Mouse (Mus musculus) gastrocnemius, postnatal 36 days (tissue): ENCODE measurements around the gene Calr. TPM values are rescaled to one million over a fixed set of nuclear protein-coding genes. Genes with fewer than 3 reads are reported as not detected.

Experiments used
- DNase-seq, 2 experiments: peaks; one replicate each; pipeline ENCODE4 v3.0.0; 2022
- intact Hi-C: fragments of 180-260 bp; cut with DNase I; formaldehyde crosslinking; loops from one replicate; pipeline ENCODE4 v1.15.1; 2025
- long read RNA-seq, 2 experiments: library from polyadenylated mRNA; stranded (forward); transcript quantifications; one replicate each; pipeline ENCODE4 v2.0.0; 2021
- total RNA-seq, 2 experiments: library from RNA; stranded (reverse); gene quantifications; 2 replicates each; pipeline ENCODE4 v1.2.3; 2021

Gene Calr
- total RNA-seq: 100 to 1,000 TPM; 153 to 159 TPM
- long read RNA-seq, experiment 1, transcript Calr-201 (9 exons, 2,184 nt): major isoform, 19 of 49 reads
- long read RNA-seq, experiment 1, partial matches to known transcripts: 5 of 49 reads
- long read RNA-seq, experiment 1, other reads (novel, unspliced or antisense): 25 of 49 reads
- long read RNA-seq, experiment 2, transcript Calr-201 (9 exons, 2,184 nt): major isoform, 22 of 46 reads
- long read RNA-seq, experiment 2, partial matches to known transcripts: 4 of 46 reads
- long read RNA-seq, experiment 2, other reads (novel, unspliced or antisense): 20 of 46 reads

- peak; percentile 97 to 99 for DNase-seq
- intact Hi-C loops: loop anchor here (5.0 kb wide), 1 partner anchor 55 kb away; the partner anchor contains the start of gene Klf1
These were observed at the start of gene Calr for GRCm38 (mm10) chr8:84846722-84847572. Gene Calr, minus strand, starts transcription at chr8:84846934.

- intact Hi-C loops: no loop called here
- DNase-seq: no peak
These were observed 49.2 kb upstream of the Calr start for GRCm38 (mm10) chr8:84895963-84896362.

GRCm38 (mm10) chr8:84893709-84894134 is 47.0 kb upstream of the Calr start, which contains the start of gene Gcdh:
Gene Gcdh, minus strand, starts transcription at chr8:84893921.
- intact Hi-C loops: no loop called here
- DNase-seq: peak; percentile 80 to 86

GRCm38 (mm10) chr8:84892993-84893708 is 46.4 kb upstream of the Calr start:
- intact Hi-C loops: no loop called here
- DNase-seq: no peak

- no peak for DNase-seq
- intact Hi-C loops: no loop called here
These were observed 42.4 kb upstream of the Calr start for GRCm38 (mm10) chr8:84889141-84889540.

- intact Hi-C loops: no loop called here
- DNase-seq: no peak
These were observed 41.5 kb upstream of the Calr start for GRCm38 (mm10) chr8:84888280-84888679.

- intact Hi-C loops: no loop called here
- no peak for DNase-seq
These were observed 38.0 kb upstream of the Calr start for GRCm38 (mm10) chr8:84884728-84885127.

- intact Hi-C loops: no loop called here
- no peak for DNase-seq
These were observed 32.2 kb upstream of the Calr start for GRCm38 (mm10) chr8:84878915-84879314.

- intact Hi-C loops: no loop called here
These were observed 30.7 kb upstream of the Calr start for GRCm38 (mm10) chr8:84877297-84878035.

GRCm38 (mm10) chr8:84874339-84874738 is 27.6 kb upstream of the Calr start:
- intact Hi-C loops: no loop called here
- DNase-seq: no peak

More at GRCm38 (mm10) chr8:84877297-84878035, 30.7 kb upstream of the Calr start:
- no peak for DNase-seq

- intact Hi-C loops: no loop called here
- no peak for DNase-seq
These were observed 26.3 kb upstream of the Calr start for GRCm38 (mm10) chr8:84873016-84873415.

- intact Hi-C loops: no loop called here
- DNase-seq: peak in 1 of 2 experiments; percentile 23
These were observed 25.7 kb upstream of the Calr start for GRCm38 (mm10) chr8:84872309-84872965.

- peak; percentile 58 to 71 for DNase-seq
- intact Hi-C loops: no loop called here
These were observed 24.9 kb upstream of the Calr start, which contains the start of gene Syce2 for GRCm38 (mm10) chr8:84871376-84872308. Gene Syce2, plus strand, starts transcription at chr8:84872111.

- intact Hi-C loops: no loop called here
- DNase-seq: peak; percentile 88 to 92
These were observed 10.2 kb upstream of the Calr start, which contains the start of gene Farsa for GRCm38 (mm10) chr8:84856864-84857441. Gene Farsa, plus strand, starts transcription at chr8:84856989.

GRCm38 (mm10) chr8:84856434-84856833 is 9.7 kb upstream of the Calr start:
- DNase-seq: no peak
- intact Hi-C loops: no loop called here

GRCm38 (mm10) chr8:84847684-84848435 is 1.1 kb upstream of the Calr start:
- intact Hi-C loops: loop anchor here (5.0 kb wide), 1 partner anchor 54 kb away; the partner anchor contains the start of gene Klf1
- DNase-seq: no peak

- intact Hi-C loops: loop anchor here (5.0 kb wide), 1 partner anchor 56 kb away; the partner anchor contains the start of gene Klf1
- no peak for DNase-seq
These were observed 526 bp downstream of the Calr start for GRCm38 (mm10) chr8:84846094-84846721.
